Mouse (Mus musculus): Measurements from ENCODE around the gene Pkib. TPM values are rescaled to one million over a fixed set of nuclear protein-coding genes. Genes with fewer than 3 reads are reported as not detected.

The Pkib gene
- polyA plus RNA-seq, 2 experiments = 0.55 to 0.58 TPM

- ATAC-seq (ENCODE audit: insufficient read depth) = no peak
- H3K36me3 ChIP-seq (replicated peaks; ENCODE audit: control insufficient read depth, insufficient read depth, low read depth) = no peaks in the 10 kb centered on the region
- no peak overlapping the region for H3K4me2 ChIP-seq (ENCODE audit: low read depth)
- H3K9me3 ChIP-seq (ENCODE audit: control insufficient read depth, low read length) = no peaks in the 10 kb centered on the region
- 0 out of 4 replicates have a peak, but pooled peaks cover 0 to 4% of the 10 kb centered on the region in 2 experiments for H3K4me1 ChIP-seq (replicated peaks; ENCODE audit: control insufficient read depth in 2 of 2, insufficient read depth in 2 of 2, low read length in 1 of 2)
- H3K27me3 ChIP-seq (ENCODE audit: control insufficient read depth, insufficient read depth, low read length) = no peaks in the 10 kb centered on the region
- no peak for TF ChIP-seq CTCF (IDR thresholded peaks at IDR 0.05; ENCODE audit: low read depth)
- no peak for TF ChIP-seq EP300 (IDR thresholded peaks at IDR 0.05; ENCODE audit: low read depth)
- H3K9ac ChIP-seq (replicated peaks) = no peak overlapping the region
- DNase-seq (ENCODE audit: low read depth in 3 of 3, low spot score in 3 of 3) = no peak
- no peak overlapping the region for H3K27ac ChIP-seq
- WGBS (ENCODE audit: insufficient replicate concordance) = 34% methylated on average over 12 of the region's 13 CpGs
- H3K4me3 ChIP-seq (ENCODE audit: insufficient read depth in 1 of 2, low read depth in 2 of 2, low read length in 2 of 2) = no peak overlapping the region
Observed at GRCm38 (mm10) chr10:57783289-57784130, 151.7 kb downstream of the Pkib start.

GRCm38 (mm10) chr10:57784131-57784875 is 152.5 kb downstream of the Pkib start:
- H3K4me2 ChIP-seq (ENCODE audit: low read depth) = no peak overlapping the region
- 29% methylated on average over 7 of the region's 7 CpGs for WGBS (ENCODE audit: insufficient replicate concordance)
- H3K9ac ChIP-seq (replicated peaks) = no peak overlapping the region
- 0 out of 4 replicates have a peak, but pooled peaks cover 0 to 4% of the 10 kb centered on the region in 2 experiments for H3K4me1 ChIP-seq (replicated peaks; ENCODE audit: control insufficient read depth in 2 of 2, insufficient read depth in 2 of 2, low read length in 1 of 2)
- H3K4me3 ChIP-seq (ENCODE audit: insufficient read depth in 1 of 2, low read depth in 2 of 2, low read length in 2 of 2) = no peak overlapping the region
- H3K27ac ChIP-seq = no peak overlapping the region
- H3K27me3 ChIP-seq (ENCODE audit: control insufficient read depth, insufficient read depth, low read length) = no peaks in the 10 kb centered on the region
- H3K36me3 ChIP-seq (replicated peaks; ENCODE audit: control insufficient read depth, insufficient read depth, low read depth) = no peaks in the 10 kb centered on the region
- DNase-seq (ENCODE audit: low read depth in 3 of 3, low spot score in 3 of 3) (no peak), ATAC-seq (ENCODE audit: insufficient read depth) (no peak)
- TF ChIP-seq EP300 (IDR thresholded peaks at IDR 0.05; ENCODE audit: low read depth) (no peak), CTCF (IDR thresholded peaks at IDR 0.05; ENCODE audit: low read depth) (no peak)
- no peaks in the 10 kb centered on the region for H3K9me3 ChIP-seq (ENCODE audit: control insufficient read depth, low read length)

- Histone ChIP-seq H3K4me1 (replicated peaks; ENCODE audit: control insufficient read depth in 2 of 2, insufficient read depth in 2 of 2, low read length in 1 of 2) (0 out of 4 replicates have a peak, but pooled peaks cover 0 to 3% of the 10 kb centered on the region in 2 experiments), H3K4me2 (ENCODE audit: low read depth) (no peak within 1 kb of the TSS), H3K4me3 (ENCODE audit: insufficient read depth in 1 of 2, low read depth in 2 of 2, low read length in 2 of 2) (no peak within 1 kb of the TSS), H3K36me3 (replicated peaks; ENCODE audit: control insufficient read depth, insufficient read depth, low read depth) (no peaks in the 10 kb centered on the region), H3K9me3 (ENCODE audit: control insufficient read depth, low read length) (no peaks in the 10 kb centered on the region), H3K27me3 (ENCODE audit: control insufficient read depth, insufficient read depth, low read length) (no peaks in the 10 kb centered on the region), H3K9ac (replicated peaks) (no peak within 1 kb of the TSS), H3K27ac (no peak within 1 kb of the TSS)
- TF ChIP-seq CTCF (IDR thresholded peaks at IDR 0.05; ENCODE audit: low read depth) (no peak), EP300 (IDR thresholded peaks at IDR 0.05; ENCODE audit: low read depth) (no peak)
- WGBS (ENCODE audit: insufficient replicate concordance) = 38% methylated on average over 7 of the region's 7 CpGs
- no peak for ATAC-seq (ENCODE audit: insufficient read depth)
- no peak for DNase-seq (ENCODE audit: low read depth in 3 of 3, low spot score in 3 of 3)
Observed at GRCm38 (mm10) chr10:57784876-57785150, 153.0 kb downstream of the Pkib start, which contains the start of gene Fabp7. Gene Fabp7 (plus strand): TSS chr10:57784881.

GRCm38 (mm10) chr10:57785552-57785951 is 153.8 kb downstream of the Pkib start:
- TF ChIP-seq EP300 (IDR thresholded peaks at IDR 0.05; ENCODE audit: low read depth) (no peak), CTCF (IDR thresholded peaks at IDR 0.05; ENCODE audit: low read depth) (no peak)
- Histone ChIP-seq H3K4me3 (ENCODE audit: insufficient read depth in 1 of 2, low read depth in 2 of 2, low read length in 2 of 2) (no peak overlapping the region), H3K9ac (replicated peaks) (no peak overlapping the region), H3K4me1 (replicated peaks; ENCODE audit: control insufficient read depth in 2 of 2, insufficient read depth in 2 of 2, low read length in 1 of 2) (0 out of 4 replicates have a peak, but pooled peaks cover 0 to 2% of the 10 kb centered on the region in 2 experiments), H3K9me3 (ENCODE audit: control insufficient read depth, low read length) (no peaks in the 10 kb centered on the region), H3K27ac (no peak overlapping the region), H3K36me3 (replicated peaks; ENCODE audit: control insufficient read depth, insufficient read depth, low read depth) (no peaks in the 10 kb centered on the region), H3K27me3 (ENCODE audit: control insufficient read depth, insufficient read depth, low read length) (no peaks in the 10 kb centered on the region), H3K4me2 (ENCODE audit: low read depth) (no peak overlapping the region)
- DNase-seq (ENCODE audit: low read depth in 3 of 3, low spot score in 3 of 3) = no peak
- WGBS (ENCODE audit: insufficient replicate concordance) = 61% methylated on average over 2 of the region's 2 CpGs
- no peak for ATAC-seq (ENCODE audit: insufficient read depth)

Other genes with a start within 250 kb of the Pkib start
- gene Hsf2, start 145.6 kb upstream of the Pkib start, polyA plus RNA-seq (2012; rRNA removed) = 3.7 and 4.8 TPM in 2 replicates
- 7.5 and 8.2 TPM in 2 replicates for gene Hsf2, start 145.6 kb upstream of the Pkib start, polyA plus RNA-seq (2014; fragmentation: Nextera tagmentation; extraction: Ambion mirVana)
- gene Serinc1, start 99.5 kb upstream of the Pkib start, polyA plus RNA-seq (2012; rRNA removed) = 27.9 and 36.6 TPM in 2 replicates
- gene Serinc1, start 99.5 kb upstream of the Pkib start, polyA plus RNA-seq (2014; fragmentation: Nextera tagmentation; extraction: Ambion mirVana) = 67.7 and 71.7 TPM in 2 replicates
- 0.70 and 1.5 TPM in 2 replicates for gene Fabp7, start 152.9 kb downstream of the Pkib start, polyA plus RNA-seq (2012; rRNA removed)
- 1.6 and 2.0 TPM in 2 replicates for gene Fabp7, start 152.9 kb downstream of the Pkib start, polyA plus RNA-seq (2014; fragmentation: Nextera tagmentation; extraction: Ambion mirVana)
- gene Smpdl3a, start 162.4 kb downstream of the Pkib start, polyA plus RNA-seq (2012; rRNA removed) = 9.1 and 12.0 TPM in 2 replicates
- 21.8 and 24.9 TPM in 2 replicates for gene Smpdl3a, start 162.4 kb downstream of the Pkib start, polyA plus RNA-seq (2014; fragmentation: Nextera tagmentation; extraction: Ambion mirVana)

All from liver, embryonic 14.5 days (tissue).